Mouse (Mus musculus): Measurements from ENCODE around the gene Gdi2. TPM values are rescaled to one million over a fixed set of nuclear protein-coding genes. Genes with fewer than 3 reads are reported as not detected.

The Gdi2 gene
- polyA plus RNA-seq, 1 experiment from 2014 or later = 408 TPM

GRCm38 (mm10) chr13:3563130-3563529 lies 25.3 kb downstream of the Gdi2 start:
- no peaks in the 10 kb centered on the region for H3K9me3 ChIP-seq (replicated peaks)
- no peaks in the 10 kb centered on the region for H3K27me3 ChIP-seq (replicated peaks)
- H3K36me3 ChIP-seq = peaks cover 49% of the 10 kb centered on the region
- H3K4me1 ChIP-seq = no peaks in the 10 kb centered on the region
- WGBS = 100% methylated on average over 1 of the region's 1 CpGs
- H3K4me3 ChIP-seq (replicated peaks) = no peak overlapping the region
- ATAC-seq (ENCODE audit: low FRiP score) = no peak
- no peak overlapping the region for H3K4me2 ChIP-seq
- no peak overlapping the region for H3K9ac ChIP-seq (replicated peaks)
- no peak overlapping the region for H3K27ac ChIP-seq (replicated peaks)

- H3K4me3 ChIP-seq (replicated peaks) = no peak overlapping the region
- H3K27ac ChIP-seq (replicated peaks) = no peak overlapping the region
- no peaks in the 10 kb centered on the region for H3K4me1 ChIP-seq
- H3K9me3 ChIP-seq (replicated peaks) = no peaks in the 10 kb centered on the region
- WGBS = 87% methylated on average over 2 of the region's 2 CpGs
- H3K9ac ChIP-seq (replicated peaks) = no peak overlapping the region
- H3K4me2 ChIP-seq = no peak overlapping the region
- H3K27me3 ChIP-seq (replicated peaks) = no peaks in the 10 kb centered on the region
- peaks cover 47% of the 10 kb centered on the region for H3K36me3 ChIP-seq
- ATAC-seq (ENCODE audit: low FRiP score) = no peak
Observed at GRCm38 (mm10) chr13:3563953-3564352, 26.1 kb downstream of the Gdi2 start.

- H3K27ac ChIP-seq (replicated peaks) = no peak overlapping the region
- 77% methylated on average over 3 of the region's 3 CpGs for WGBS
Observed at GRCm38 (mm10) chr13:3590789-3591188, 52.9 kb downstream of the Gdi2 start.

GRCm38 (mm10) chr13:3594311-3594710 lies 56.4 kb downstream of the Gdi2 start:
- WGBS = 89% methylated on average over 1 of the region's 1 CpGs
- Histone ChIP-seq H3K4me2 (no peak overlapping the region), H3K36me3 (peaks cover 54% of the 10 kb centered on the region), H3K4me3 (replicated peaks) (no peak overlapping the region), H3K9me3 (replicated peaks) (no peaks in the 10 kb centered on the region), H3K27me3 (replicated peaks) (no peaks in the 10 kb centered on the region), H3K27ac (replicated peaks) (no peak overlapping the region), H3K9ac (replicated peaks) (no peak overlapping the region), H3K4me1 (no peaks in the 10 kb centered on the region)
- ATAC-seq (ENCODE audit: low FRiP score) = no peak

More at GRCm38 (mm10) chr13:3590789-3591188, 52.9 kb downstream of the Gdi2 start:
- no peak overlapping the region for H3K4me3 ChIP-seq (replicated peaks)
- no peaks in the 10 kb centered on the region for H3K4me1 ChIP-seq
- ATAC-seq (ENCODE audit: low FRiP score) = no peak
- H3K27me3 ChIP-seq (replicated peaks) = no peaks in the 10 kb centered on the region
- H3K4me2 ChIP-seq = no peak overlapping the region
- no peak overlapping the region for H3K9ac ChIP-seq (replicated peaks)
- H3K9me3 ChIP-seq (replicated peaks) = no peaks in the 10 kb centered on the region
- H3K36me3 ChIP-seq = peaks cover 50% of the 10 kb centered on the region

GRCm38 (mm10) chr13:3596232-3596631 lies 58.4 kb downstream of the Gdi2 start:
- Histone ChIP-seq H3K36me3 (peaks cover 45% of the 10 kb centered on the region), H3K27me3 (replicated peaks) (no peaks in the 10 kb centered on the region)
- WGBS = 97% methylated on average over 6 of the region's 6 CpGs

GRCm38 (mm10) chr13:3609780-3610117 lies 71.9 kb downstream of the Gdi2 start:
- H3K4me1 ChIP-seq = peaks cover 7% of the 10 kb centered on the region
- peak overlapping the region; percentile 76 for H3K9ac ChIP-seq (replicated peaks)
- H3K4me2 ChIP-seq = peak overlapping the region; percentile 64
- H3K4me3 ChIP-seq (replicated peaks) = peak overlapping the region; percentile 92
- H3K9me3 ChIP-seq (replicated peaks) = no peaks in the 10 kb centered on the region
- 30% methylated on average over 8 of the region's 8 CpGs for WGBS
- H3K27me3 ChIP-seq (replicated peaks) = peaks cover 5% of the 10 kb centered on the region; the same call in 1 of the 2 replicates
- no peaks in the 10 kb centered on the region for H3K36me3 ChIP-seq
- ATAC-seq (ENCODE audit: low FRiP score) = no peak
- H3K27ac ChIP-seq (replicated peaks) = peak overlapping the region; percentile 89; the same call in 1 of the 2 replicates

More at GRCm38 (mm10) chr13:3596232-3596631, 58.4 kb downstream of the Gdi2 start:
- H3K27ac ChIP-seq (replicated peaks) = no peak overlapping the region
- ATAC-seq (ENCODE audit: low FRiP score) = no peak
- H3K9me3 ChIP-seq (replicated peaks) = no peaks in the 10 kb centered on the region
- H3K4me2 ChIP-seq = no peak overlapping the region
- H3K4me3 ChIP-seq (replicated peaks) = no peak overlapping the region
- H3K4me1 ChIP-seq = no peaks in the 10 kb centered on the region
- no peak overlapping the region for H3K9ac ChIP-seq (replicated peaks)

- peak overlapping the region; percentile 76 for H3K9ac ChIP-seq (replicated peaks)
- H3K4me2 ChIP-seq = peak overlapping the region; percentile 64
- H3K27me3 ChIP-seq (replicated peaks) = peaks cover 5% of the 10 kb centered on the region; the same call in 1 of the 2 replicates
- H3K36me3 ChIP-seq = no peaks in the 10 kb centered on the region
- under 1% methylated on average over 50 of the region's 50 CpGs for WGBS
- no peaks in the 10 kb centered on the region for H3K9me3 ChIP-seq (replicated peaks)
- peak overlapping the region; percentile 89 for H3K27ac ChIP-seq (replicated peaks)
- H3K4me1 ChIP-seq = peaks cover 7% of the 10 kb centered on the region
- ATAC-seq (ENCODE audit: low FRiP score) = peak; percentile 53; the same call in 1 of the 2 replicates
- peak overlapping the region; percentile 92 for H3K4me3 ChIP-seq (replicated peaks)
Observed at GRCm38 (mm10) chr13:3610118-3610794, 72.4 kb downstream of the Gdi2 start.

GRCm38 (mm10) chr13:3610795-3611438 lies 73.1 kb downstream of the Gdi2 start, which contains the start of gene Fam208b:
Gene Fam208b (minus strand): TSS chr13:3611108.
- Histone ChIP-seq H3K27me3 (replicated peaks) (peaks cover 5% of the 10 kb centered on the region; the same call in 1 of the 2 replicates), H3K36me3 (no peaks in the 10 kb centered on the region), H3K9me3 (replicated peaks) (no peaks in the 10 kb centered on the region), H3K9ac (replicated peaks) (peak within 1 kb of the TSS; percentile 76), H3K4me1 (peaks cover 7% of the 10 kb centered on the region), H3K4me3 (replicated peaks) (peak within 1 kb of the TSS; percentile 92), H3K4me2 (peak within 1 kb of the TSS; percentile 64), H3K27ac (replicated peaks) (peak within 1 kb of the TSS; percentile 89)
- peak; percentile 99 for ATAC-seq (ENCODE audit: low FRiP score)
- WGBS = 1% methylated on average over 58 of the region's 58 CpGs

Other genes starting within 250 kb of the Gdi2 start
- gene Fam208b, start 73.0 kb downstream of the Gdi2 start, polyA plus RNA-seq (2015; fragmentation: Nextera tagmentation; extraction: Ambion mirVana) = 13.5 and 14.7 TPM in 2 replicates
- 13.4 and 15.3 TPM in 2 replicates for gene Asb13, start 96.0 kb downstream of the Gdi2 start, polyA plus RNA-seq (2015; fragmentation: Nextera tagmentation; extraction: Ambion mirVana)